Mouse (Mus musculus): ENCODE results near the gene March9.

DNA sequence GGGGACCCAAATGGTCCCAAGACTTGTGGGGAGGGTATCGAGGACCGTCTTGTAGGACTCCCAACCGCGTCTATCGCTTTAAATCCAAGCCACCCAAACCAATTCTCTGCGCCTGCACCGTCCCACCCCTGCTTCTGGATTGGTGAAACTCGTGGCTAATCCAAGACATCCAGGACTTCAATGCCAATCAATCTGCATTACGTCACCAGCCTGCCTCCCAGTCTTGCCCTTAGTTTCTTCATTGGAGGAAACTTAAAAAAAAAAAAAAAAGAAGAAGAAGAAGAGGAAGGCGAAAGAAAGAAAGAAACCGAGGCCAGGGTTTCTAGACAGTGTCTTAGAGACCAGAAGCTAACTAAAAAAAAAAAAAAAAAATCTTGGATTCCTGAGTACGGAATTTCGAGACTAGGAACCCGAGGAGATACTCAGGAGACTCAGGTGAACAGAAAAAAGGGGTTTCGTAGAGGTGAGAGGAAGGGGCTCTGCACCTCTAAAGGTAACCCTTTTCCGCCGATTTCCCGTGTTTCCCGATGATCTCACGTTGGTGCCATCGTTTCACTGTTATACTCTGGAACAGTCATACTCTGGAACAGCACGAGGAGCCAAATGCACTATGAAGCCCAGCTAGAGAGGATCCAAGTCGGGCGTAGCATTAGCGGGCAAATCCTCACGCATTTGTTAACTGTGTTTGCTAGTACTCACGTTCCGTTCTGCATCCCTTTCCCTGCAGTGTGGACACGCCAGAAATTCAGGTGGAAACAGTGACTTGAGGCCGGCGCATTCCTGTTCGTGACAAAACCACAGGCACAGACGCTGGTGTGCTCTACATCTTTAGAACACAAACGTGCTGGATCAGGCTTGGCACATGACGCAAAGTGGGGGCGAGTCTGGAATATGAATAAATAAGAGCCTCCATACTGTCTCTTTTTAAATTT is 10.5 kb upstream of the March9 start, which contains the start of gene Tspan31:
- TF ChIP-seq USF1 (IDR thresholded peaks at IDR 0.05; ENCODE audit: low read depth), result no peak
- peak; percentile 81 for TF ChIP-seq POLR2AphosphoS2 (IDR thresholded peaks at IDR 0.05; ENCODE audit: insufficient read length, low read depth)
- peak; percentile 29 for TF ChIP-seq POLR2A (IDR thresholded peaks at IDR 0.05; ENCODE audit: insufficient read length, low read depth)
- TF ChIP-seq E2F4 (IDR thresholded peaks at IDR 0.05; ENCODE audit: insufficient read depth), result no peak
- TF ChIP-seq MYOD1 (IDR thresholded peaks at IDR 0.05; ENCODE audit: control insufficient read depth in 1 of 3, insufficient read length in 2 of 3, low read depth in 2 of 3), result no peak
- no peak for TF ChIP-seq MAX (IDR thresholded peaks at IDR 0.05; ENCODE audit: low read depth)
